Mouse (Mus musculus) kidney, postnatal 0 days (tissue): ENCODE measurements around the gene Rnft2. TPM values are rescaled to one million over a fixed set of nuclear protein-coding genes. Genes with fewer than 3 reads are reported as not detected.

ENCODE experiments used
- ATAC-seq: fragments of 200-750 bp; cut with Nextera tagmentation; replicated peaks from 2 replicates; pipeline ENCODE4 v1.8.0; 2017; ENCODE audit warnings: low read depth, moderate number of reproducible peaks, moderate TSS enrichment, moderate library complexity; ENCODE audit not compliant: low FRiP score
- DNase-seq: peaks from one replicate; pipeline ENCODE4 v3.0.0-alpha.2; 2016; ENCODE audit warnings: low spot score
- H3K27ac ChIP-seq: fragments of 300-500 bp; sonication (generic); 2 replicates; pipeline ENCODE4 v1.5.1; 2014; ENCODE audit warnings: mild to moderate bottlenecking
- H3K27me3 ChIP-seq: fragments of 300-500 bp; sonication (generic); 2 replicates; pipeline ENCODE4 v1.6.1; 2014; ENCODE audit warnings: low read length, mixed read lengths; ENCODE audit not compliant: insufficient read depth
- H3K36me3 ChIP-seq: fragments of 300-500 bp; sonication (generic); 2 replicates; pipeline ENCODE4 v1.6.1; 2014; ENCODE audit warnings: low read length, mixed read lengths; ENCODE audit not compliant: insufficient read depth
- H3K4me1 ChIP-seq: fragments of 300-500 bp; sonication (generic); replicated peaks from 2 replicates; pipeline ENCODE4 v1.6.1; 2014; ENCODE audit warnings: antibody characterized with exemption, low read length, mixed read lengths; ENCODE audit not compliant: insufficient read depth
- H3K4me2 ChIP-seq: fragments of 300-500 bp; sonication (generic); 2 replicates; pipeline ENCODE4 v1.6.1; 2014; ENCODE audit warnings: mild to moderate bottlenecking, low read length, moderate library complexity, mixed read lengths
- H3K4me3 ChIP-seq: fragments of 300-500 bp; sonication (generic); replicated peaks from 2 replicates; pipeline ENCODE4 v1.5.1; 2014; ENCODE audit warnings: low read depth, low read length
- H3K9ac ChIP-seq: fragments of 300-500 bp; sonication (generic); 2 replicates; pipeline ENCODE4 v1.6.1; 2014; ENCODE audit warnings: low read depth, low read length
- H3K9me3 ChIP-seq: fragments of 300-500 bp; sonication (generic); replicated peaks from 2 replicates; pipeline ENCODE4 v1.6.1; 2016; ENCODE audit warnings: low read length, inconsistent platforms, mixed read lengths
- CTCF ChIP-seq: IDR thresholded peaks from 2 replicates; pipeline ENCODE4 v1.5.1; 2016; ENCODE audit warnings: antibody characterized with exemption, low read depth, mild to moderate bottlenecking, moderate library complexity
- WGBS: fragments of 180-500 bp; shearing (Covaris S2); extraction: QIAGEN DNeasy Blood & Tissue Kit; methylation state at CpG from one replicate; pipeline ENCODE4 v1.1.7; 2014; 5-methylcytosine and 5-hydroxymethylcytosine counted together
- polyA plus RNA-seq: library from polyadenylated mRNA; unstranded; fragments of >200 nt; fragmentation: Nextera tagmentation; extraction: Ambion mirVana; gene quantifications from 2 replicates; pipeline ENCODE4 v1.2.1, GENCODE M21; 2015

Gene Rnft2
- polyA plus RNA-seq, 1 experiment from 2014 or later: 1.6 TPM

GRCm38 (mm10) chr5:118214012-118214411 is 30.9 kb downstream of the Rnft2 start:
- 34% methylated on average over 5 of the region's 5 CpGs for WGBS
- no peak for ATAC-seq
- TF ChIP-seq CTCF: no peak

GRCm38 (mm10) chr5:118205852-118206251 is 39.1 kb downstream of the Rnft2 start:
- no peaks in the 10 kb centered on the region for H3K9me3 ChIP-seq
- H3K4me3 ChIP-seq: no peak overlapping the region
- H3K27me3 ChIP-seq: no peaks in the 10 kb centered on the region
- TF ChIP-seq CTCF: no peak
- no peaks in the 10 kb centered on the region for H3K36me3 ChIP-seq
- no peak for ATAC-seq
- no peak for DNase-seq
- WGBS: 64% methylated on average over 8 of the region's 8 CpGs
- no peak overlapping the region for H3K9ac ChIP-seq
- H3K27ac ChIP-seq: no peak overlapping the region
- H3K4me2 ChIP-seq: no peak overlapping the region
- no peaks in the 10 kb centered on the region for H3K4me1 ChIP-seq

More at GRCm38 (mm10) chr5:118214012-118214411, 30.9 kb downstream of the Rnft2 start:
- DNase-seq: no peak
- peak overlapping the region; percentile 32 for H3K4me3 ChIP-seq
- peak overlapping the region; percentile 64 for H3K4me2 ChIP-seq
- H3K27me3 ChIP-seq: no peaks in the 10 kb centered on the region
- H3K36me3 ChIP-seq: no peaks in the 10 kb centered on the region
- no peaks in the 10 kb centered on the region for H3K9me3 ChIP-seq
- H3K9ac ChIP-seq: peak overlapping the region; percentile 50; the same call in 1 of the 2 replicates
- H3K27ac ChIP-seq: no peak overlapping the region
- 0 out of 2 replicates have a peak, but pooled peaks cover 3% of the 10 kb centered on the region for H3K4me1 ChIP-seq

GRCm38 (mm10) chr5:118204675-118205440 is 40.1 kb downstream of the Rnft2 start:
- peak; percentile 71 for DNase-seq

GRCm38 (mm10) chr5:118199670-118200069 is 45.2 kb downstream of the Rnft2 start:
- H3K4me1 ChIP-seq: no peaks in the 10 kb centered on the region
- H3K9me3 ChIP-seq: no peaks in the 10 kb centered on the region
- no peaks in the 10 kb centered on the region for H3K36me3 ChIP-seq
- no peak for ATAC-seq
- no peak overlapping the region for H3K9ac ChIP-seq
- 70% methylated on average over 5 of the region's 5 CpGs for WGBS
- TF ChIP-seq CTCF: no peak
- H3K4me3 ChIP-seq: no peak overlapping the region
- DNase-seq: no peak
- H3K27ac ChIP-seq: no peak overlapping the region
- no peak overlapping the region for H3K4me2 ChIP-seq
- no peaks in the 10 kb centered on the region for H3K27me3 ChIP-seq

More at GRCm38 (mm10) chr5:118204675-118205440, 40.1 kb downstream of the Rnft2 start:
- no peak overlapping the region for H3K9ac ChIP-seq
- H3K27me3 ChIP-seq: no peaks in the 10 kb centered on the region
- H3K4me2 ChIP-seq: no peak overlapping the region
- H3K27ac ChIP-seq: no peak overlapping the region
- H3K9me3 ChIP-seq: no peaks in the 10 kb centered on the region
- WGBS: 34% methylated on average over 16 of the region's 16 CpGs
- H3K4me3 ChIP-seq: no peak overlapping the region
- no peak for ATAC-seq
- no peaks in the 10 kb centered on the region for H3K36me3 ChIP-seq
- no peaks in the 10 kb centered on the region for H3K4me1 ChIP-seq
- TF ChIP-seq CTCF: no peak

- Histone ChIP-seq H3K9me3 (no peaks in the 10 kb centered on the region), H3K4me2 (no peak overlapping the region), H3K4me1 (no peaks in the 10 kb centered on the region), H3K36me3 (no peaks in the 10 kb centered on the region), H3K27me3 (no peaks in the 10 kb centered on the region), H3K4me3 (no peak overlapping the region), H3K9ac (no peak overlapping the region), H3K27ac (no peak overlapping the region)
- ATAC-seq (no peak), DNase-seq (no peak)
- 76% methylated on average over 13 of the region's 13 CpGs for WGBS
- TF ChIP-seq CTCF: no peak
These were observed 47.5 kb downstream of the Rnft2 start for GRCm38 (mm10) chr5:118197421-118197820.

GRCm38 (mm10) chr5:118192221-118192620 is 52.7 kb downstream of the Rnft2 start:
- no peak overlapping the region for H3K9ac ChIP-seq
- no peaks in the 10 kb centered on the region for H3K27me3 ChIP-seq
- no peaks in the 10 kb centered on the region for H3K4me1 ChIP-seq
- H3K27ac ChIP-seq: no peak overlapping the region
- WGBS: 25% methylated on average over 18 of the region's 18 CpGs
- H3K36me3 ChIP-seq: no peaks in the 10 kb centered on the region
- H3K4me3 ChIP-seq: no peak overlapping the region
- no peaks in the 10 kb centered on the region for H3K9me3 ChIP-seq
- TF ChIP-seq CTCF: no peak
- no peak for DNase-seq
- H3K4me2 ChIP-seq: no peak overlapping the region
- no peak for ATAC-seq
